Mouse (Mus musculus): ENCODE measurements around the gene Sp7. TPM values are rescaled to one million over a fixed set of nuclear protein-coding genes. Genes with fewer than 3 reads are reported as not detected.
"Not testable (repeated sequence)": the region's sequence is repeated elsewhere in the genome, so short reads cannot be mapped to it uniquely, and the experiment has no call there.

Gene Sp7
- total RNA-seq, 2 experiments from 2014 or later, result 0.10 TPM; not detected in 1

- peak; percentile 95 to 96 for DNase-seq (ENCODE audit: low spot score in 2 of 2)
Measured at GRCm38 (mm10) chr15:102350138-102350941, 16.6 kb downstream of the Sp7 start, which contains the start of gene Aaas. Aaas (minus strand) TSS chr15:102350771.

GRCm38 (mm10) chr15:102346444-102346843 is 20.5 kb downstream of the Sp7 start:
- no peak for DNase-seq (ENCODE audit: low spot score in 2 of 2)

GRCm38 (mm10) chr15:102344490-102344889 is 22.5 kb downstream of the Sp7 start:
- no peak for DNase-seq (ENCODE audit: low spot score in 2 of 2)

- peak; percentile 37 to 50 for DNase-seq (ENCODE audit: low spot score in 2 of 2)
Measured at GRCm38 (mm10) chr15:102341580-102341979, 25.4 kb downstream of the Sp7 start.

- DNase-seq (ENCODE audit: low spot score in 2 of 2), result no peak
Measured at GRCm38 (mm10) chr15:102339612-102340011, 27.4 kb downstream of the Sp7 start.

DNA sequence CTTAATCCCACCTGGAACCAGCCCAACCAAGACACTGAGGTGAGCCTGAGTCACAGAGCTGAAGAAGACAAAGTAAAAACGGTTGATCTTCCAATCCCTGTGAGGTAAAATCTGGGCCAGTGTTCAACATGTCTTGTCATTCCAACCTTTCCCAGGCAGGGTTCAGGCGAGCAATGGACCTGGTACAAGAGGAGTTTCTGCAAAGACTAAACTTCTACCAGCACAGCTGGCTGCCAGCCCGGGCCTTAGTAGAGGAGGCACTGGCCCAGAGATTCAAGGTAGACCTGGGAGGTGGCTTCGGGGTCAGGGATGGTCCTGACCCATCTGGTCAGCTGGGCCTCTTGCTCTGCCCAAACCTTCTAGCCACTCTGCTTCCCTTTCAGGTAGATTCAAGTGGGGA is 30.0 kb downstream of the Sp7 start:
- DNase-seq (ENCODE audit: low spot score in 2 of 2), result no peak

- DNase-seq (ENCODE audit: low spot score in 2 of 2), result not testable (repeated sequence)
Measured at GRCm38 (mm10) chr15:102335925-102336324, 31.1 kb downstream of the Sp7 start.

- DNase-seq (ENCODE audit: low spot score in 2 of 2), result no peak
Measured at GRCm38 (mm10) chr15:102335254-102335653, 31.7 kb downstream of the Sp7 start.

- DNase-seq (ENCODE audit: low spot score in 2 of 2), result peak; percentile 66 to 72
Measured at GRCm38 (mm10) chr15:102331610-102332015, 35.4 kb downstream of the Sp7 start, which contains the start of gene Myg1. Myg1 (plus strand) TSS chr15:102331709.

DNA sequence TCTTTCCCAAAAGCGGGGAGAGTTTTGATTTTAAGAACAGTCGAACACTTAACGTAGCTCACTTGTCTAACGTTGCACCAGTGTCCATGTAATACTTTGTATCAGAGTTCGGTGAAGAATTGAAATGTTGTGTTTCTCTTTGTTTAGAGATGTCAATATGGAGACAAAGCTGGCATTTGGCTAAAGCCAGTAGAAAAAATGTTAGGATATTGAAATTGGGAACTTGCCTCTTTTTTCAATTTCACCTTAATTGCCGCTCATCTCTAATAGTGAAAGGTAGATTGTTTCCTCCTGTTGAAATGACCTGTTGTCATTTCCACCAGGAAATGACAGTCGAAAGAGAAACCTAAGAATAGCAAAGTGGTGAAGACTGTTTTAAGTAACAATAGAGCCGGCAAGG is 40.1 kb downstream of the Sp7 start:
- DNase-seq (ENCODE audit: low spot score in 2 of 2), result no peak

GRCm38 (mm10) chr15:102326022-102326576 is 40.9 kb downstream of the Sp7 start, which contains the start of gene Pfdn5:
Pfdn5 (plus strand) TSS chr15:102326116.
- DNase-seq (ENCODE audit: low spot score in 2 of 2), result peak; percentile 78 to 79

GRCm38 (mm10) chr15:102324654-102325473 is 42.1 kb downstream of the Sp7 start:
- DNase-seq (ENCODE audit: low spot score in 2 of 2), result no peak

- peak; percentile 46 to 57 for DNase-seq (ENCODE audit: low spot score in 2 of 2)
Measured at GRCm38 (mm10) chr15:102316263-102316662, 50.7 kb downstream of the Sp7 start.

GRCm38 (mm10) chr15:102315292-102315691 is 51.7 kb downstream of the Sp7 start:
- DNase-seq (ENCODE audit: low spot score in 2 of 2), result no peak

GRCm38 (mm10) chr15:102311489-102311888 is 55.5 kb downstream of the Sp7 start:
- no peak for DNase-seq (ENCODE audit: low spot score in 2 of 2)

GRCm38 (mm10) chr15:102310074-102310845 is 56.7 kb downstream of the Sp7 start:
- DNase-seq (ENCODE audit: low spot score in 2 of 2), result peak; percentile 38 to 40

DNA sequence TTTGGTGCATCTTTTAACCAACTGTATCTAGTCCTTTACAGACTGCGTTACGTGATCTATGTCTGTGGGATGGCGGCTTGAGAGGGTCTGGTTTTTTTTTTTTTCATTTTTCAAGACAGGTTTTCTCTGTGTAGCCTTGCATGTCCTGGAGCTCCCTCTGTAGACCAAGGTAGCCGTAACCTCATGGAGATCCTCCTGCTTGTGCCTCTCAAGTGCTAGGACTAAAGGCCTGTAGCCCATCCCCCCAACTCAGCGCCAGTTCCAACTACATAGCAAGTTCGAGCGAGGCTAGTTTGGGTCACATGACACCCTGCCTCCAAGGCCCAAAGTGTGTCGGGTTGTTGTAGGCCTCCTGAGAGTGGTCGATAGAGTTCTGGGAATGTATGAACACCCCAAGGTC is 58.3 kb downstream of the Sp7 start:
- DNase-seq (ENCODE audit: low spot score in 2 of 2), result no peak
